Mouse (Mus musculus): ENCODE results near the gene Muc15.

Gene Muc15

GRCm38 (mm10) chr2:110721290-110721753, at the start of gene Muc15:
Gene Muc15, plus strand, starts transcription at chr2:110721340.
- DNase-seq (ENCODE audit: low spot score): no peak

GRCm38 (mm10) chr2:110709436-110709835, 11.7 kb upstream of the Muc15 start:
- no peak for DNase-seq (ENCODE audit: low spot score)

- no peak for DNase-seq (ENCODE audit: low spot score)
Observed at GRCm38 (mm10) chr2:110710055-110710720, 11.0 kb upstream of the Muc15 start.

- DNase-seq (ENCODE audit: low spot score): no peak
Observed at GRCm38 (mm10) chr2:110719051-110719450, 2.1 kb upstream of the Muc15 start.

GRCm38 (mm10) chr2:110722208-110722607, 1.1 kb downstream of the Muc15 start:
- no peak for DNase-seq (ENCODE audit: low spot score)

GRCm38 (mm10) chr2:110726106-110726505, 5.0 kb downstream of the Muc15 start:
- no peak for DNase-seq (ENCODE audit: low spot score)

- no peak for DNase-seq (ENCODE audit: low spot score)
Observed at GRCm38 (mm10) chr2:110737236-110737635, 16.1 kb downstream of the Muc15 start.

- DNase-seq (ENCODE audit: low spot score): no peak
Observed at GRCm38 (mm10) chr2:110737981-110738380, 16.8 kb downstream of the Muc15 start.

GRCm38 (mm10) chr2:110739781-110740180, 18.6 kb downstream of the Muc15 start:
- DNase-seq (ENCODE audit: low spot score): no peak

- no peak for DNase-seq (ENCODE audit: low spot score)
Observed at GRCm38 (mm10) chr2:110740493-110740892, 19.4 kb downstream of the Muc15 start.

GRCm38 (mm10) chr2:110757556-110757955, 36.4 kb downstream of the Muc15 start:
- DNase-seq (ENCODE audit: low spot score): no peak

- DNase-seq (ENCODE audit: low spot score): no peak
Observed at GRCm38 (mm10) chr2:110759434-110759833, 38.3 kb downstream of the Muc15 start.

- no peak for DNase-seq (ENCODE audit: low spot score)
Observed at GRCm38 (mm10) chr2:110787396-110787795, 66.3 kb downstream of the Muc15 start.
